Mouse (Mus musculus) kidney, postnatal 4 days (tissue): ENCODE data around the gene Gm37240.

Experiments
- DNase-seq, 2 experiments: peaks; one replicate each; pipeline ENCODE4 v3.0.0; 2021; ENCODE audit warnings: mixed read lengths in 2 of 2

Gm37240 gene

DNA sequence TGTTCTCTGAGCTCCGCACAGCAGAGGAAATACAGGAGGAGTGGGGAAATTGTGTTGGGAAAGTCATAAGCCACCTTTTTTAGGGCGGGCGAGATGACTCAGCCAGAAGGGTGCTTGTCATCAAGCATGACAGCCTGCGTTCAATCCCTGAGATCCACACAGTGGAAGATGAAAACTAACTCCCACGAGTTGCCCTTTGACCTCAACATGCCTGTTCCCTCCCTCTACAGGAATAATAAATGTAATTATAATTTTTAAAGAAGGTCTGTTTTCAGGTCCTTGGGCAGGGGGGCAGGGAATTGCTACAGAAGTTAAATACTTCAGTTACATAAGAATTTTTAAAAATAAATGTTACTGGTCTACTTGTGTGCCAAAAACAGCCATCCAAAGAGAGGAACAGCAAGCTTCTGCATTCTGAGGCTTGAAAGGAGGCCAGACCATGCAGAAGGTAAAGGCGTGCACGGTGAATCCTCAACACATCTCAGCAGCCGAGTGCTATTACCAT lies 902.1 kb downstream of the Gm37240 start:
- no peak for DNase-seq

DNA sequence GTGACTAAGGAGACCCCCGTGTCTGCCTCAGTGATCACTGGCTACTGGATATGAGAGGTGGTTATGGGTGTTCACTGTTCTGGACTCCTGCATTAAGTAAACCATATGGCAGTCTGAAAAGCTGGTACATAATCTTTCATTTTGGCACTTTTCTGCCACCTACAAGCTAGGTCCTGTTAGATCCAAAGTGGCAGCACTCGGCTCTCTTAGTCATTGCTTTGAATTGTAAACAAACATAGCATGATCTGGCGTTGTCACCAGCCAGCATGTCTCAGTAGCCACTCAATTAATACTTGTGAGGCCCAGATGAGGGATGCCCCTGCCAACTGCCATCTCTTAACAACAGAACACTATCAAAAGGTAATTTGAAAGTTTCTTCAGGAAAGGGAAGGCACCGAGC lies 904.6 kb downstream of the Gm37240 start:
- DNase-seq, result no peak

DNA sequence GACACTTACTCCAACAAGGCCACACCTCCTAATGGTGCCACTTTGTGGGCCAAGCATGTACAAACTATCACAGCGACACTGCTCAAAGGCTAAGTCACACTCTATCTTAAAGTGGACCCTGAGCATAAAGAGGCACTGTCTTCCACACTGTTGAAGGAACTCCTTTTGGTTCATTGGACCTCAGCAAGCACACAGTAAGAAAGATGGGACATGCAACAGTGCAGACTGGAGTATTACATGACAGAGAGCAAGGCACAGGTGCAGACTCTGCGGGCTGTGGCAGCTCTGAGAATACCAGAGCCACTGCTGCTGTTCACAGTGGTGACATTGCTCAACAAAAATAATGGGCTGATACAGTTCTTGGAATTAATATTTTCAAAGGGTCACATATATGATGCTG lies 907.2 kb downstream of the Gm37240 start:
- DNase-seq, result no peak

DNA sequence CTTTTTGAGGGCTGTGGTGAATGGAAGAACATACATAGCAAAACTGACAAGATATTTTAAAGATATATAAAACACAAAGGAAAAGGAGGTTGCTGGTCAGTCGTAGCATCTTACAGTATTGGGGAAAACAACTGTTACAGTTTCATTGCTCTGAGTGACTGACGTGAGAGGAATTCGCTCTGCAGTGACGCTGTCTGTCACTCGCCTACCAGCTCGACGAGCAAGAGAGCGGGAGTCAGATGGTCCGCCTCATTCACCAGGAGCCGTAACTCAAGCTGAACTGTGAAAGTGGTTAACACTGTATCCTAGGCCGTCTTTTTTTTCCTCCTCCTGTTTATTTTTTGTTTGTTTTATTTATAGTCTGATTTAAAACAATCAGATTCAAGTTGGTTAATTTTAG lies 908.6 kb downstream of the Gm37240 start:
- no peak for DNase-seq

DNA sequence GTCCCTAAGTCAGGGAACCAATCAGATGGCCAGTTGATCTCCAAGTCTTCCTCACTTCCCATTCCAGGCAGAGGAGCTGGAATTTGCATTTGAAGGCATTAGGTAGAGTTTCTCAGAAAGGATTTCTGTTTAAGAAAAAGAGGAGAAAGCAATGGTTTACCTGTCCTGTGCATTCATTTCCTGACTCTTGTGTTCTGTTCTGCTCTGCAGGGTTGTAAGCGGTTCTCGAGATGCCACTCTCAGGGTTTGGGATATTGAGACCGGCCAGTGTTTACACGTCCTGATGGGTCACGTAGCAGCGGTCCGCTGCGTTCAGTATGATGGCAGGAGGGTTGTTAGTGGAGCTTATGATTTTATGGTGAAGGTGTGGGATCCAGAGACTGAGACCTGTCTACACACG lies 913.1 kb downstream of the Gm37240 start:
- DNase-seq, result no peak

- no peak for DNase-seq
Measured at GRCm38 (mm10) chr3:84972881-84973280, 914.4 kb downstream of the Gm37240 start.

- DNase-seq, result no peak
Measured at GRCm38 (mm10) chr3:84971561-84971960, 915.8 kb downstream of the Gm37240 start.

DNA sequence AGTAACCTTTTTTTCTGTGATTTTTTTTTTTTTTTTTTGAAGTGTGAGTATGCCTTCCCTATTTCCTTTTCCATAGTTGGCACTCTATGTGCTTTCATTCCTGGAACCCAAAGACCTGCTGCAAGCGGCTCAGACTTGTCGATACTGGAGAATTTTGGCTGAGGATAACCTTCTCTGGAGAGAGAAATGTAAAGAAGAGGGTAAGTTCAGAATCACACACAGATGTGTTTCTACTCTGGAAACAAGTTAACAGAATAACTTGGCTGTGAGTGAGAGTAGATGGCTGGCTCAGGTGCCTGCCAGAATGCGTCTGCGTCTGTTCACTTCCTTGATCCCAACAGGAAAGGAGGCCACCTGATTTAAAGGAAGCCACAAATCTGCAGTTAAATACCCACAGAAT lies 920.0 kb downstream of the Gm37240 start:
- no peak for DNase-seq

- no peak for DNase-seq
Measured at GRCm38 (mm10) chr3:84965156-84965555, 922.2 kb downstream of the Gm37240 start.

DNA sequence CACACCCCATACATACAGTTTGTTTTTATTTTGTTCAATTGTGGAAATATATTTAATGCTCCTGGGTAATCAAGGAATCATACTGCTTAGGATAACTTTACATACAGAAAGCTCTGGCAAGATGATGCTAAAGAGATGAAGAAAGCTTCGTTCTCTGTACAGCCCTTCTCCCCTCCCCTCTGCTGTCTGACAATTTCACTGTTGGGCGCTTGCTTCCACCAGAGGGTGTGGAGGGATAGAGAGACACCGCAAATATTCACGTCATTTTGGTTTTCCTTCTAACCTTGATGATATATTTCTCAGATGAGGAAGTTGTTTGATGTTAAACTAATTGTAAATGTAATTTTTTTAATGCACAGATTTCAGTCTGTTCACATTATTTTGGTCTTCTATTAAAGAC lies 931.5 kb downstream of the Gm37240 start:
- no peak for DNase-seq

GRCm38 (mm10) chr3:84955011-84955775 lies 932.1 kb downstream of the Gm37240 start:
- no peak for DNase-seq

DNA sequence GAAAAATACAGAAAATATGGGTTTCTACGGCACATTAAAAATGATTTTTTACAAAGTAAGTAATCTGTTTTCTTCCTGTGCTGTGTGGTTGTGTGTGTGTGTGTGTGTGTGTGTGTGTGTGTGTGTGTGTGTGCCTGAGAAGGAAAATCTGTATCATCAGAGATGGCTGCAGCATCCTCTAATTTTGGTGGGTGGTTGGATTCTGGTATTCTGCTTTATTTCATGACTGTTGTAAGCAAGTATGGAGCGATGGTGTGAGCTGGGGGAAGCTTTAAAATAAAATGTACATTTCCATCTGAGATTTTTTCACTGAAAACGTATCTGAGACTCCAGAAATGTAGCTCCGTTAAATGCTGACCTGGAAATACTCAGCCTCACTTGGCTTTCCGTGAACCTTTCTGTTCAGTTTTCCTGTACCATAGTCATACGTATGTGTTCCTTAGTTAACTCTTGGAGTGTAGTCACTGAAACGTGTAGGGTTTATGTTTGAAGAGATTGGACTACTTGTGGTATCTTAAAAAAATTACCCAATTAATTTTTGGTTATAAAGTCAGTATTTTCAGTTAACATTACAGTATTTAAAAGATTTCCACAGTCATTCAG lies 934.6 kb downstream of the Gm37240 start:
- DNase-seq, result no peak

- peak; percentile 52 to 64 for DNase-seq
Measured at GRCm38 (mm10) chr3:84952135-84952534, 935.2 kb downstream of the Gm37240 start.

DNA sequence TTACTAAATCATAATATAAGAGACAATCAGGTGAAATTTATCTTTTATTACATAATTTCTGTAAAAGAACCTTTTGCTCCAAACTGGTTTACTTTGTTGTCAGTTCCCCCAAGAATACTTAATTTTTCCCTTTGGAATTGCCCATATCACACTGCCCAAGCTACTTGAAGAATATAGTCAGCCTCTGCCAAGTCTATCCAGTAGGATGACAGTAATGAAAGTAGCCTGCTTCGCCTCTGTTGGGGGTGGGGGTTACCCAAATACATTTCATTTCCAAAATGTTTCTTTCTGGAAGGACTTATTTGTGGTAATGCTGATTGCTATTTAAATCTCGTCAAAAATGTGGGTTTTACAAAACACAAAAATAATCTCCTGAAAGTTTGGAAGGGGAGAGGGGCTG lies 935.6 kb downstream of the Gm37240 start:
- no peak for DNase-seq

- no peak for DNase-seq
Measured at GRCm38 (mm10) chr3:84949387-84949786, 937.9 kb downstream of the Gm37240 start.

DNA sequence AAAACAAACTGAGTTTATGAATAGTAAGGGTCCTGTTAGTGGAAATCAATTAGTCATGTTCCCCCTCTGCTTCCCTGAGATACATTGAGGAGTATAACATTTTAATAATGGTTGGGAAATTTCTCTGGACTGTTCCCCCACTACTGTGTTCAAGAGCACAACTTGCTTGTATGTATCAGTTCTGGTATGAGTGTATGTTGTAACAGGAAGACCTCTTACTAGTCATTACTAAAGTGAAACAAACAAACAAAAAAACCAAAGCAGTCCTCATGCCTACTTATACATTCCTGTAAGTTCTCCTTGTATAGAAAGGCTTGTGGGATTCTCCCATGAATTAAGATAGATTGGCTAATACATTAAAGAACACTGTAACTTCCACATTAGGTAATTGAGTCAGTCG lies 940.9 kb downstream of the Gm37240 start:
- DNase-seq, result no peak

DNA sequence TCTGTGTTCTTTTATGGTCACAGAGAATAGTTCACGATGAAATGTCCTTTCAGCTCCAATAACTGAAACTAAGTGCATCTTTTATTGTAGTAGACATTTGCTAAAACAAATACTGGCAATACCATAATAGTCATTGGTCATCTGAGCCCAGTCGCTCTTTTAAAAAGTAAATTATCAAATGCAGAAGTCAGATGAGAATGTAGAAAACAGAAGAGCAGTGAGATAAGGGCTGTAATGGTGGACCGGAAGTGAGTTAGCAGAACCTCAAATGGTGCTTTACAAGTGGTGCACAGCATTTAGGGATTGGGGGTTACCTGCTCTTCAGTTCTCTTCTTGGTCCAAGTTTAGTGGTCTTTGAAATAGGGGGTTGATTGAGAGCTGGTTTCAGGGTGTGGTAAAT lies 942.4 kb downstream of the Gm37240 start:
- no peak for DNase-seq

DNA sequence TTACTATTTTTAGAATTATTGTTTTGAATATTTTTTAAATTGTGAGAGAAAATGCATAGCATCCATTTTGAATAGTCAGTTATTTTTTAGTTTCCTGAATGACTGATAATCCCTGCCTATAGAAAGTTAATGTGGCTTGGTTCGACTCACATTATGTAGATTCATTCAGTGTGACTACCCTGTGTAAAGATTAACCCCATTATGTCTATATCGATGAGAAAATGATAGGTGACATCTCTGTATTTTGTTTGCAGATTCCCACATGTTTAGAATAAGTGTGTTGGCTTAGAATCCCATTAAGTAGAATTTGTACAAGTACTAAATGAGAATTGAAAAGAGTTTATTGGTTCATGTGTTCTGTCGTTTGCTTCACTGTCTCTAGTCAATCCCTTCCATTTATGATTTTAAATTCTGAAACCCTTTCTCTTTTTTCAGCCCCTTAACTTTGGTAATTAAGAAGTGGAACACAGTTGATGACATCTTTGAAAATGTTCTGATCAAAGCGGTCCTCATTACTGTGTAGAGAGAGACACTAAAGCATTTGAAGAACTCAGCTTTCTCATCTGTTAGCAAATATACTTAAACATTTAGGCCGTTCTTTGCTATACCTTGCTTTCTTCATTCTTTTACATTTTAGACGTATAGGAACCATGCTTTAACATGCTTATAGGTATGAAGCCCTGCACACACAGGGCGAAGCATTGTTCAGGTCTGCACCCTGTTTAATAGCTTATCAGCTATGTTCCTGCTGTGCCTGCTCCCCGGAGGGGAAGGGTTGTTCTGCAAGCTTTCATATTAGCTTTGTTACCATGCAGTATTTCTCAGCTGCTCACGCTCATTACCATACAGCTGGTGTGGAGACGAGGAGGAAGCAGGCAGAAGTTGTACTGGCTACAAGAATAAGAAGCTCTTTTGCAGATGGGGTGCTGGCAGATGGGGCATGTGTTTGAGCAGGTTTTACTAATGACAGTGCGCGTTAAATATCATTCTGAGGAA lies 949.7 kb downstream of the Gm37240 start:
- DNase-seq, result peak in 1 of 2 experiments; percentile 12

- DNase-seq, result no peak
Measured at GRCm38 (mm10) chr3:84936956-84937355, 950.4 kb downstream of the Gm37240 start.

GRCm38 (mm10) chr3:84936252-84936651 lies 951.1 kb downstream of the Gm37240 start:
- no peak for DNase-seq

GRCm38 (mm10) chr3:84935729-84936128 lies 951.6 kb downstream of the Gm37240 start:
- DNase-seq, result no peak

DNA sequence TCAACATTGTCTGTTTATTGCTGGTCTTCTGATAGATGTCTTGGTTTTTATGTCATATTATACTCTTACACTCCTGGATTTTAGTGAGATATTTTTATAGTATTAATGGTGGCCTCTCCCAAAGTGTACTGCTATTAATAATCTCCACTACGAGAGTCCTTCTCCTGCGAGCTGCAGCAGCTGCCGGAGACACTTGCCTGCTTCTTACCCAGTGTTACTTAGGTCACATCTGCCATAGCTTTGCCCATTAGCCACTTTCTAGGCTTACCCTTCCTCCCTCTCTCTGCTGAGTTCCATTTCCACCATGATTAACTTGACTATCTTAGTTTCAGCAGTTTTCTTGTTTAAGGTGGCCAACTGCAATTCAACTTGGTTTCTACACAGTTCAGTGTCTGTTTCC lies 956.6 kb downstream of the Gm37240 start:
- no peak for DNase-seq

DNA sequence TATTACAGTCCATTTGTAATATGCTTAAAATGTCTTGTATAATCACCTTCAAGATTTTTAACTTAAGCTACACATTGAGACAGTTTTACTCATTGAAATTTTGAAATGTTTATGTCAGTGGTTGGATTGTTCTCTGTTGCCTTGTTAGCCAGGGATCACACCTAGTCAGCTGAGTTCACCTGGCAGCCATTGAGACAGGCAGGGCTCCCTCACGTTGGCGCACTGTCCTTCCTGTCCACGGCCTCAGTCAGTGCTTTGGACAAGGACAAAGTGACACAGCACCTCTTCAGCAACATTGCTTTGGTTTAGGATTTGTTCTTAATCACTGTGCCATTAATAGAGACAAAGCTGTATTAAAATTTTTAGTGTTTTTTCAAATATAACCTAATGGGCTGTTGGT lies 958.1 kb downstream of the Gm37240 start:
- no peak for DNase-seq
